Mouse (Mus musculus) midbrain, embryonic 16.5 days (tissue): ENCODE measurements at regions not wholly inside any gene's neighbourhood (a gene's known extent, or its start where the extent isn't known, plus 50 kb on each side); places are given as distances from the start of the nearest gene placed in this dataset.

Experiments used
- ATAC-seq: fragments of 200-750 bp; cut with Nextera tagmentation; 2 replicates; pipeline ENCODE4 v1.8.0; 2017; ENCODE audit warnings: moderate TSS enrichment
- H3K27ac ChIP-seq: fragments of 300-500 bp; sonication (generic); 2 replicates; pipeline ENCODE4 v1.5.1; 2014; ENCODE audit warnings: mild to moderate bottlenecking, low read length, mixed read lengths
- H3K27me3 ChIP-seq: fragments of 300-500 bp; sonication (generic); 2 replicates; pipeline ENCODE4 v1.6.1; 2014; ENCODE audit warnings: low read depth, low read length, mixed read lengths; ENCODE audit not compliant: control insufficient read depth, insufficient read depth
- H3K36me3 ChIP-seq: fragments of 300-500 bp; sonication (generic); 2 replicates; pipeline ENCODE4 v1.6.1; 2014; ENCODE audit warnings: mild to moderate bottlenecking, low read length, moderate library complexity, mixed read lengths; ENCODE audit not compliant: control insufficient read depth, insufficient read depth
- H3K4me1 ChIP-seq: fragments of 300-500 bp; sonication (generic); 2 replicates; pipeline ENCODE4 v1.6.1; 2014; ENCODE audit warnings: mild to moderate bottlenecking, low read length, mixed read lengths; ENCODE audit not compliant: control insufficient read depth, insufficient read depth
- H3K4me2 ChIP-seq: fragments of 300-500 bp; sonication (generic); 2 replicates; pipeline ENCODE4 v1.6.1; 2014; ENCODE audit warnings: mild to moderate bottlenecking, low read length, mixed read lengths
- H3K4me3 ChIP-seq: fragments of 300-500 bp; sonication (generic); 2 replicates; pipeline ENCODE4 v1.5.1; 2014; ENCODE audit warnings: low read depth, mild to moderate bottlenecking, low read length, moderate library complexity, mixed read lengths
- H3K9ac ChIP-seq: fragments of 300-500 bp; sonication (generic); 2 replicates; pipeline ENCODE4 v1.6.1; 2014; ENCODE audit warnings: low read depth, low read length, mixed read lengths
- H3K9me3 ChIP-seq: fragments of 300-500 bp; sonication (generic); replicated peaks from 2 replicates; pipeline ENCODE4 v1.6.1; 2014; ENCODE audit warnings: mild to moderate bottlenecking, low read length, mixed read lengths; ENCODE audit not compliant: control insufficient read depth, poor library complexity, severe bottlenecking
- WGBS: fragments of 180-500 bp; shearing (Covaris S2); extraction: QIAGEN DNeasy Blood & Tissue Kit; methylation state at CpG from one replicate; pipeline ENCODE4 v1.1.7; 2014; 5-methylcytosine and 5-hydroxymethylcytosine counted together

DNA sequence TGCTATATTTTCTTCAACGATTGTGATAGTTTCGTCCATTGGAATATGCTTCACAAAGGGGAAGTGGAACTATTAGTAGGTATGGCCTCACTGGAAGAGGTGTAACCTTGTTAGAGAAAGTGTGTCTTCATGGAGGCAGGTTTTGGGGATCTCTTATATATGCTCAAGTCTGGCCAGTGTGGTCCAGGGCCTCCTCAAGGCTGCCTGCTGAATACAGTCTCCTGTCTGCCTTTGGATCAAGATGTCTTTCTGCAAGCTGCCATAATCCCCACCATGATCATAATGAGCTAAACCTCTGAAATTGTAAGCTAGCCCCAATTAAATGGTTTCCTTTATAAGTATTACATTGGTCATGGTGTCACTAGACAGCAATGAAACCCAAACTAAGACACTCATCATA, 384.3 kb downstream of the Btbd3 start:
- no peak overlapping the region for H3K4me2 ChIP-seq
- H3K9me3 ChIP-seq, result no peaks in the 10 kb centered on the region
- no peak overlapping the region for H3K9ac ChIP-seq
- 95% methylated on average over 2 of the region's 2 CpGs for WGBS
- H3K36me3 ChIP-seq, result no peaks in the 10 kb centered on the region
- no peak overlapping the region for H3K27ac ChIP-seq
- H3K4me1 ChIP-seq, result no peaks in the 10 kb centered on the region
- H3K4me3 ChIP-seq, result no peak overlapping the region
- H3K27me3 ChIP-seq, result no peaks in the 10 kb centered on the region
- ATAC-seq, result no peak

DNA sequence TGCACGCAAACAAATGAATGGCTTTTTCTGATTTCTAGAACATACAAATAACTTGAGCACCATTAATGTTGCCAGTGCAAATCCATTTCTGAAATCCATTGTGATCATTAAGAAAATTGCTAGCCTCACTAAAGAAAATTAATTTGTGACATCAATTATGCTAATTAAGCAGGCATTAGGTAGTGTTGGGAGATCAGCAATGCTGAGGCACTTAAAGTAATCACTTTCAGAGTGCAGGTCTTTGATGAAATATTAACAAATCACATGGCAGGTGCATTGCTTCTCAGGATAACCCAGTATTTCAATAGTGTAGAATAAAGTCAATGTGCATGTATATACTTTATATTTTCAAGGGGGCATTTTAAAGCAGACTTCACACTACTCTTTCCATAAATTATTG, 385.0 kb downstream of the Btbd3 start:
- Histone ChIP-seq H3K27ac (no peak overlapping the region), H3K36me3 (no peaks in the 10 kb centered on the region), H3K4me1 (no peaks in the 10 kb centered on the region), H3K27me3 (no peaks in the 10 kb centered on the region), H3K4me2 (no peak overlapping the region), H3K9me3 (no peaks in the 10 kb centered on the region), H3K4me3 (no peak overlapping the region), H3K9ac (no peak overlapping the region)
- 42% methylated on average over 1 of the region's 1 CpGs for WGBS
- ATAC-seq, result no peak

DNA sequence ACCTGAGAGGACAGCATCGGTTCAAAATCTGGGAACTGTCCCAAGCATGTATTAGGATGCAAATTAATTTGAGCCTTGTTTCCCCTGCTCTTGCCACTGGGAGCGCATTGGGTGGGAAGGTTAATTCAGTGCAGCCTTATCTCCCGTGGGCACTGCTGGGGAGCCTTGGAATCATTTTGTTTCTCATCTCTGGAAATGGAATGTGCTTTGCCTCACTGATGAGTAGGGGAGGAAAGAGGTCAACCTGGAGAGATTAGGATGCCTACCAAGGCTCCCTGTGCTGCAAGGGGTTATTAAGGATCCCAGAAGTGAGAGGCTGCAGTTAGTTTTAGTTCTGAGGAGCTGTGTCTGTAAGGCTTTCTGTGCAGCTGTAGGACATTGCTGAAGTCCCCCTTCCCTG, 392.3 kb downstream of the Btbd3 start:
- H3K27ac ChIP-seq, result no peak overlapping the region
- 26% methylated on average over 3 of the region's 3 CpGs for WGBS
- H3K36me3 ChIP-seq, result no peaks in the 10 kb centered on the region
- H3K27me3 ChIP-seq, result no peaks in the 10 kb centered on the region
- H3K4me1 ChIP-seq, result 0 out of 2 replicates have a peak, but pooled peaks cover 3% of the 10 kb centered on the region
- no peak overlapping the region for H3K9ac ChIP-seq
- H3K4me2 ChIP-seq, result no peak overlapping the region
- H3K4me3 ChIP-seq, result no peak overlapping the region
- no peaks in the 10 kb centered on the region for H3K9me3 ChIP-seq
- ATAC-seq, result no peak

DNA sequence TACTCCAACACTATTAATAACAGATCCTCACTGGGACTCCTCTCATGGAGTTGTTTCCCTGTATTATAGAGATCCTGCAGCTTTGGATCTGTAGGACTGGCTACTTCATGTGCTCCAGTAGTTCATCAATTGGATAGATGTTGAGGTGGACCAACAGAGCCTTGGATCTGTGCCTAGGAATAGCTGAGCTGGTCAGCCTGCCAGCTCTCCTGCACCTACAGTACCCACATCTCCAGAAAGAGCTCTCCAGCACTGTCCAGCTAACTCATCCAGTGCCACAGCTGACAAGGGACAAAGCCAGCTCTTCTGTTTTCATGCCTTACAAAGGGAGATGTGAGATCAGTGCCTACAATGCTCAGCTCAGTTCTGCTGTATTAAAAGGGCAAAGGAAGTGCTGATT, 403.0 kb downstream of the Btbd3 start:
- no peaks in the 10 kb centered on the region for H3K9me3 ChIP-seq
- no peaks in the 10 kb centered on the region for H3K27me3 ChIP-seq
- no peak overlapping the region for H3K4me2 ChIP-seq
- no peak overlapping the region for H3K9ac ChIP-seq
- peaks cover 3% of the 10 kb centered on the region; the same call in 1 of the 2 replicates for H3K4me1 ChIP-seq
- no peak for ATAC-seq
- H3K36me3 ChIP-seq, result no peaks in the 10 kb centered on the region
- no peak overlapping the region for H3K4me3 ChIP-seq
- no peak overlapping the region for H3K27ac ChIP-seq

DNA sequence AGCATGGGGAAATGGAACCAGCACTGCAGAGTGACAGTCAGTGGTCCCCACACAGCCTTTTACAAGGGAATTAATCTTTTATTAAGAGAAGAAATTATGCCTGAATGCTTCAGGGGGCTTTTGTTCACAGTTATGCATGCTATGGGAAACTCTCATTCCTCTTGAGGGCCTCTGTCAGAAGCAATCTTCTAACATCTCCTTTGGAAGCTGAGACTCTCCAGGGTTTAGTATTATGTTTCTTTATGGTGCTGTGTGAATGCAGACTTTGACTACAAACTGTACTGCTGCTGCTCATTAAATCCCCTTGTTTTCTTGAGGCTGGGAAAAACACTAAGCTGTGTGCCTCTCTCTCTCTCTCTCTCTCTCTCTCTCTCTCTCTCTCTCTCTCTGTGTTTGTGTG, 413.9 kb downstream of the Btbd3 start:
- Histone ChIP-seq H3K4me2 (no peak overlapping the region), H3K27ac (no peak overlapping the region), H3K36me3 (no peaks in the 10 kb centered on the region), H3K4me3 (no peak overlapping the region), H3K9me3 (no peaks in the 10 kb centered on the region), H3K9ac (no peak overlapping the region), H3K27me3 (no peaks in the 10 kb centered on the region), H3K4me1 (0 out of 2 replicates have a peak, but pooled peaks cover 2% of the 10 kb centered on the region)
- peak; percentile 60; the same call in 1 of the 2 replicates for ATAC-seq

DNA sequence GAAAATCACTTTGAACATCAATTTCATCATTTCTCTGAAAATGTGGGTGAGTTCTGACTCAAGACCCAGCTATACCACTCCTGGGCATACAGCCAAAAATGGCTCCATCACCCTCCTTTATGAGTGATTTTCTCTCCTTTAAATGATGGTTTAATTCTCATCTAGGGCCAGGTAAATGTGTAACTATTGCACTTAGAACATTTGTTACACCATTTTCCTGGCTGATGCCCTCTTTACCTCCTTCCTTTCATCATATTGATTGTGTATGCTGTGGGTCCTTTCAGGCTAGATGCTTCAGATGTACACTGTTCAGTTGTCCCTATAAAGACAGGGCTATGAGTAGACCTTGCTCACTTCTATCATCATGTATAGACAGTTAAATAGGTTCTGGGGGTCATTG, 418.4 kb downstream of the Btbd3 start:
- no peaks in the 10 kb centered on the region for H3K9me3 ChIP-seq
- H3K4me2 ChIP-seq, result no peak overlapping the region
- 0 out of 2 replicates have a peak, but pooled peaks cover 2% of the 10 kb centered on the region for H3K4me1 ChIP-seq
- no peak overlapping the region for H3K27ac ChIP-seq
- no peaks in the 10 kb centered on the region for H3K36me3 ChIP-seq
- no peak for ATAC-seq
- H3K9ac ChIP-seq, result no peak overlapping the region
- H3K4me3 ChIP-seq, result no peak overlapping the region
- no peaks in the 10 kb centered on the region for H3K27me3 ChIP-seq

DNA sequence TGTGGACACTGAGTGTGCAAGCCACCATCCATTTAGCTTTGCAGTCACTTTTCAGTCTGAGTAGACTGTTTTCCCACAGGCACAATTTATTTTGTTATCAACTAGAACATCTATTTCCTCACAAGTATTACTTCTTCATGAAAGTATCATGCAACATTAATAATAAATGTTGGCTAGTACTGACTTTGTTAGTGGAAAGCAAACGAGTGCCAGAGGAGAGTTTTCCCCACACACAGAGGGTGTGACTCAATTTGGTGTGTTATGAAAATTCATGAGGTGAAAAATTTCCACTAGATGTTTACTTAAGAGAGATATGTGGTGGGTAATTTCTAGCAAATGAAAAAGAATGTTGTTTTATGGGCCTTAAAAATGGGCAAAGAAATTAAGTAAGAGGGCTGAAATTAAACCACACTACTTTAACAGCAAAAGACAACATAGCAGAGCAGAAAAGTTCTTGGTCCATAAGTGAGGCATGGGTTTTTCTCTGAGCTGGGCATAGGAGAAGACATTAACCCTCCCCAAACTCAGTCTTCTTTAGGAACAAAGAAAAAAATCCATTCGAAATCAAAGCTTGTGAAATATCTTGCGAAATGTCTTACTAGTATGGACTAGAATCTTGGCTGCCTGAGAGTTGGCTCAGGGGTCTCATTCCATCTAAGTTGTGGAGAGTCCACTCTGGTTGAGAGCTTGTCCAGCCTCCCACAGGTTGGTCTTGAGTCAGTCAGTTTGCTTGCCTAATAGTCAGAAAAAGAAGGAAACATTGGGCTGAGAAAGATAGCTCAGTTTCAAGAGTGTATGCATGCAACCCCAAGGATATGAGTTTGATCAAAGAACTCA, 419.1 kb downstream of the Btbd3 start:
- 82% methylated on average over 3 of the region's 3 CpGs for WGBS
- no peak for ATAC-seq
- no peak overlapping the region for H3K27ac ChIP-seq

DNA sequence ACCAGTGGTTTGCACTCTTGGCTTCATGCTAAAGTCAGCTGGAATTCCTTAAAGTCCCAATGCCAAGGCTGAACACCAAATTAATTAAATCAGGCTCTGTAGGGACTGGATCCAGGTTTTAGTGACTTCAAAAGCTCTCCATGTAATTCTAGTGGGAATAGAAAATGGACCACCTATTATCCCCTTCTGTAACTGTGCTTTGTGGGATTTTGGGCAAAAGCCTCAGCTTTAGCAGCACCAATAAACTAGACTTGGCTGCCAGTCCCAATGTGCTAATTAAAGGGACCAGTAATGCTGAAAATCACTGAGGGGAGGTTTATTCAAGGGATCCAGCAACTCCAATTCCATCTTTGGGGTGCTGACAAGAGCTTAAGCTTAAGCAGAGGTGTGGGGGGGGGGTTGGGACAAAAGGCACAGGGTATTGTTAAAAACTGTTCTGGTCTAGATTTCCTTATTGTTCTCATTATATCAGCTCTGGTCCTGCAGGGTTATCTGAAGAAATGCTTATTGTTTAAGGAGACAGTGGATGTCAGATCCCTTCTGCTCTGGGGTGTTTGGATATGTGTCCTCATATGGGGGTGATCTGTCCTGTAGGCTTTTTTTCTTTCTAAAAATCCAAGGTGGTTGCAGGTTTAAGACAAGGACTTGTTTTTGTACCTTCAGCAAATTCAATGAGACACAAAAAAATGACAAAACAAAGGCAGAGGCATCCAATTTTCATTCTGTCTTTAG, 431.9 kb downstream of the Btbd3 start:
- Histone ChIP-seq H3K27ac (no peak overlapping the region), H3K36me3 (no peaks in the 10 kb centered on the region), H3K4me1 (no peaks in the 10 kb centered on the region), H3K9ac (no peak overlapping the region), H3K9me3 (no peaks in the 10 kb centered on the region), H3K27me3 (no peaks in the 10 kb centered on the region), H3K4me3 (no peak overlapping the region), H3K4me2 (no peak overlapping the region)
- ATAC-seq, result peak; percentile 56

More for the DNA sequence above, 419.1 kb downstream of the Btbd3 start:
- Histone ChIP-seq H3K9ac (no peak overlapping the region), H3K4me2 (no peak overlapping the region), H3K27me3 (no peaks in the 10 kb centered on the region), H3K4me1 (no peaks in the 10 kb centered on the region), H3K4me3 (no peak overlapping the region), H3K36me3 (no peaks in the 10 kb centered on the region), H3K9me3 (no peaks in the 10 kb centered on the region)

DNA sequence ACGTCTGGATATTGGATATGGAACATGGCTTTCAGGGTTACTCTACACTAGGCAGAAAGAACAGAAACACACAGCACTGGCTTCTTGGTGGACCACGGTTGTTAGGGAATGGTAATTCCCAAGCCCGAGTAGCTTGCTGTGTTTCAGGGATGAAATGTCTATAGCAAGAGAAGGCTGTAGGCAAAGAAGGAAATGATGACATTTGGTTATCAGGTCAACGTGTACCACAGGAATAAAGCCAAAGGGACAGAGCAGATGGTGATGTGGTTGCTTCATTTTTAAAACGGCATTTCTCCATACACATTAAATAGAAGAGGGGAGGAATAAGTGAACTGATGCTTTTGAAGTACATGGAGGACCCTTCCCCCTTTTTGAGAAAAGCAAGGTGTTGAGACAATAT, 433.1 kb downstream of the Btbd3 start:
- Histone ChIP-seq H3K27me3 (no peaks in the 10 kb centered on the region), H3K4me2 (no peak overlapping the region), H3K27ac (no peak overlapping the region), H3K36me3 (no peaks in the 10 kb centered on the region), H3K9ac (no peak overlapping the region), H3K4me1 (no peaks in the 10 kb centered on the region), H3K4me3 (no peak overlapping the region), H3K9me3 (no peaks in the 10 kb centered on the region)
- ATAC-seq, result no peak
- WGBS, result 91% methylated on average over 5 of the region's 5 CpGs
